Mouse (Mus musculus) kidney, postnatal 0 days (tissue): Measurements from ENCODE around the gene Ybx1. TPM values are rescaled to one million over a fixed set of nuclear protein-coding genes. Genes with fewer than 3 reads are reported as not detected.
A peak's percentile ranks its signal among the peaks of the same experiment; 100 is the strongest.

Source experiments
- ATAC-seq: fragments of 200-750 bp; cut with Nextera tagmentation; replicated peaks from 2 replicates; pipeline ENCODE4 v1.8.0; 2017; ENCODE audit warnings: low read depth, moderate number of reproducible peaks, moderate TSS enrichment, moderate library complexity; ENCODE audit not compliant: low FRiP score
- DNase-seq: peaks from one replicate; pipeline ENCODE4 v3.0.0-alpha.2; 2016; ENCODE audit warnings: low spot score
- H3K27ac ChIP-seq: fragments of 300-500 bp; sonication (generic); 2 replicates; pipeline ENCODE4 v1.5.1; 2014; ENCODE audit warnings: mild to moderate bottlenecking
- H3K27me3 ChIP-seq: fragments of 300-500 bp; sonication (generic); 2 replicates; pipeline ENCODE4 v1.6.1; 2014; ENCODE audit warnings: low read length, mixed read lengths; ENCODE audit not compliant: insufficient read depth
- H3K36me3 ChIP-seq: fragments of 300-500 bp; sonication (generic); 2 replicates; pipeline ENCODE4 v1.6.1; 2014; ENCODE audit warnings: low read length, mixed read lengths; ENCODE audit not compliant: insufficient read depth
- H3K4me1 ChIP-seq: fragments of 300-500 bp; sonication (generic); replicated peaks from 2 replicates; pipeline ENCODE4 v1.6.1; 2014; ENCODE audit warnings: antibody characterized with exemption, low read length, mixed read lengths; ENCODE audit not compliant: insufficient read depth
- H3K4me2 ChIP-seq: fragments of 300-500 bp; sonication (generic); 2 replicates; pipeline ENCODE4 v1.6.1; 2014; ENCODE audit warnings: mild to moderate bottlenecking, low read length, moderate library complexity, mixed read lengths
- H3K4me3 ChIP-seq: fragments of 300-500 bp; sonication (generic); replicated peaks from 2 replicates; pipeline ENCODE4 v1.5.1; 2014; ENCODE audit warnings: low read depth, low read length
- H3K9ac ChIP-seq: fragments of 300-500 bp; sonication (generic); 2 replicates; pipeline ENCODE4 v1.6.1; 2014; ENCODE audit warnings: low read depth, low read length
- H3K9me3 ChIP-seq: fragments of 300-500 bp; sonication (generic); replicated peaks from 2 replicates; pipeline ENCODE4 v1.6.1; 2016; ENCODE audit warnings: low read length, inconsistent platforms, mixed read lengths
- CTCF ChIP-seq: IDR thresholded peaks from 2 replicates; pipeline ENCODE4 v1.5.1; 2016; ENCODE audit warnings: antibody characterized with exemption, low read depth, mild to moderate bottlenecking, moderate library complexity
- WGBS: fragments of 180-500 bp; shearing (Covaris S2); extraction: QIAGEN DNeasy Blood & Tissue Kit; methylation state at CpG from one replicate; pipeline ENCODE4 v1.1.7; 2014; 5-methylcytosine and 5-hydroxymethylcytosine counted together
- polyA plus RNA-seq: library from polyadenylated mRNA; unstranded; fragments of >200 nt; fragmentation: Nextera tagmentation; extraction: Ambion mirVana; gene quantifications from 2 replicates; pipeline ENCODE4 v1.2.1, GENCODE M21; 2015

The Ybx1 gene
- polyA plus RNA-seq, 1 experiment from 2014 or later: 676 TPM

DNA sequence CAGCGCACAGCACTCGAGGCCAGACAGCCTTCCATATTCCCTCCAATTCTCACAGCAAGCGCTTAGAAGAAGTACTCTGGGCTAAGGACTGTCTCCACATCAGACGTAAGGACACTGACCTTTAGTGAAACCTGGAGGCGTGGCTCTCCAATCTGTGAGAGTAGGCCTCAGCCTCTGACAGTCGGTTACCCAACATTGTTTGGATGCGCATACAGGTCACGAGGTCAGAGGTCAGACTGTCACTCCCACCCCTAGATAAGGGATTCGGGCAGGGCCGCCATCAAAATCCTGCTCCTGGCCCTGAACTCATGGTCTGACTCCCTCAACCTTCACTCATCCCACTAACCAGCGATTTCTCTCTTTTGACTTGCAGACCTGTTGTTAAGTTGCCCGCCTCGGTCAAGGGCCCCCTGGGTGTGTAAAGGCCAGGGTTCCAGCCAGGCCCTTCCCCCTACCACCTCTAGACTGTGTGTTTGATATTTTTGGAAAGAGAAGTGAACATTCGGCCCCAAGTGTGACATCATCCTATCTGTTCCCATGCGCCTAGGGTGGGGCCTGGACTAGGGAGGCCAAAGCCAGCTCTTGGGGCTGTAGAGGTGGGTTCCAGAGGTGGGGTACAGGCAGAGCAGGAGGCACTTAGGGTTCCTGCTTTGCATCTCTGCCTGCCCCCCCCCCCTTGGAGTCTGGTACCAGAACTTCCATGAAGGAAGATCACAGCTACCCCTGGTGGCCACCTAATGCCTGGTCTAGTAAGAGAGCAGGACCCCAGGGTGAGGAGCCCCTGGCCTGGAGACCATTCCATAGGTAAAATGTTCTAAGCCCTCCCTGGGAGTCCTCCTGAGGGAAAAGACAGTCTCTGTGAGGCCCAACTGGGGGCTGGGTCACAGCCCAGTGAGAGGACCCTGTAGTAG lies 34.8 kb downstream of the Ybx1 start:
- Histone ChIP-seq H3K27ac (no peak overlapping the region), H3K4me1 (0 out of 2 replicates have a peak, but pooled peaks cover 5% of the 10 kb centered on the region), H3K27me3 (no peaks in the 10 kb centered on the region), H3K9ac (no peak overlapping the region), H3K4me3 (no peak overlapping the region), H3K36me3 (no peaks in the 10 kb centered on the region), H3K4me2 (no peak overlapping the region), H3K9me3 (no peaks in the 10 kb centered on the region)
- WGBS: 84% methylated on average over 15 of the region's 15 CpGs
- no peak for ATAC-seq
- no peak for DNase-seq
- peak; percentile 51 for TF ChIP-seq CTCF

DNA sequence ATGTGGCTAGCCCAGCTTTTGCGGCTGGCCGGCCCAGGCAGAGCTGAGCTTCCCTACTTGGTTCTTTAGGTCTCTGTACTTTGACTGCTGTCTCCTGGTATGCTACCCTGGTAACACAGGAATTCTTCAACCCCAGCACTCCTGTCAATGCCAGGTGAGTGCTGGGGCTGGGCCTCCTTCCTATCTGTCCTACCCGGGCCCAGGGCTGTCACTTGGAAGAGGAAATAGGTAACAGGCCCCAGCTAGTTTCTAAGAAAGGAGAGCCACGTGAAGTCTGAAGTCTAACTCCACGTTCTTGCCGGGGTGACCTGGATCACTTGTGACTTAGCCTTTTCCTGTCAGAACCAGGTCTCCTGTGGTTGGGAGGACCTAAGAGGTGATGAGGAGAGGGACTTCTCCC lies 37.3 kb downstream of the Ybx1 start:
- Histone ChIP-seq H3K4me1 (peaks cover 11% of the 10 kb centered on the region; the same call in 1 of the 2 replicates), H3K27me3 (no peaks in the 10 kb centered on the region), H3K9me3 (no peaks in the 10 kb centered on the region), H3K36me3 (no peaks in the 10 kb centered on the region), H3K4me3 (no peak overlapping the region), H3K9ac (peak overlapping the region; percentile 15; the same call in 1 of the 2 replicates), H3K4me2 (peak overlapping the region; percentile 41; the same call in 1 of the 2 replicates), H3K27ac (peak overlapping the region; percentile 70; the same call in 1 of the 2 replicates)
- ATAC-seq (peak; percentile 25; the same call in 1 of the 2 replicates), DNase-seq (no peak)
- no peak for TF ChIP-seq CTCF
- WGBS: 72% methylated on average over 6 of the region's 6 CpGs

GRCm38 (mm10) chr4:119255351-119255750 lies 39.1 kb downstream of the Ybx1 start, which contains the start of gene Cldn19:
Cldn19 (plus strand) TSS chr4:119255414.
- Histone ChIP-seq H3K4me2 (peak within 1 kb of the TSS; percentile 41), H3K36me3 (no peaks in the 10 kb centered on the region), H3K4me3 (0 out of 2 replicates have a peak within 1 kb of the TSS, but pooled peaks have one; percentile 14), H3K27ac (peak within 1 kb of the TSS; percentile 86), H3K9ac (peak within 1 kb of the TSS; percentile 23), H3K4me1 (peaks cover 11% of the 10 kb centered on the region; the same call in 1 of the 2 replicates), H3K9me3 (no peaks in the 10 kb centered on the region), H3K27me3 (no peaks in the 10 kb centered on the region)
- ATAC-seq (no peak), DNase-seq (no peak)
- WGBS: 66% methylated on average over 12 of the region's 12 CpGs
- TF ChIP-seq CTCF: no peak

DNA sequence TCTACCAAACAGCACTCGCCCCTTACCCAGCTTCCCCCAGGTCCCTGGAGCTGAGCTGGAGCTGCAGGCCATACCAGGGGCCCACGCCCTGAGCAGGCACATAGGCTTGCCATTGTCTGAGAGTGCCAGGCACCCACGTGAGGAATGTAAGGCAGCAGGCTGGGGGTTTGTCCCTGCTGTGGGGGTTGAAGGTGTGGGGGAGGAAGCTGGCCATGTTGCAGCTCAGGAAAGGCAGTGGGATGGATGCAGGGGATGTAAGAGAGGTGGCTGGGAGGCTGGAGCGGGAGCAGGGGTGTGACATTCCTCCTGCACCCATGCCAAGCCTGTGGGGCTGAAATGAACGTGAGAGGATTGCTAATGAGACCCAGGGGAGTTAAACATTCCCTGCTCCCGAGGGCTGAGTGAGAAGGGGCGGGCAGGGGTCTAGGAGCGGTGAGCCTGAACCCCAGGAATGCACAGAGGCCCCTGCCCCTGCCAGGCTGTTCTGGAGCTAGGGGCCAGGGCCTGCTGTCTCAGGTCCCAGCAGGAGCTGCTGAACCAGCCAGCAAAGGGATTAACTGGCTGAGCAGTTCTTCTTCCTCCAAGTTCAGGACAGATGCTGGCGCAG lies 40.3 kb downstream of the Ybx1 start:
- no peaks in the 10 kb centered on the region for H3K27me3 ChIP-seq
- H3K27ac ChIP-seq: peak overlapping the region; percentile 86
- H3K4me1 ChIP-seq: peaks cover 11% of the 10 kb centered on the region; the same call in 1 of the 2 replicates
- 0 out of 2 replicates have a peak overlapping the region, but pooled peaks have one; percentile 21 for H3K4me2 ChIP-seq
- ATAC-seq (peak; percentile 69; the same call in 1 of the 2 replicates), DNase-seq (peak; percentile 60)
- no peaks in the 10 kb centered on the region for H3K36me3 ChIP-seq
- no peaks in the 10 kb centered on the region for H3K9me3 ChIP-seq
- no peak for TF ChIP-seq CTCF
- no peak overlapping the region for H3K4me3 ChIP-seq
- WGBS: 37% methylated on average over 9 of the region's 9 CpGs
- H3K9ac ChIP-seq: no peak overlapping the region

DNA sequence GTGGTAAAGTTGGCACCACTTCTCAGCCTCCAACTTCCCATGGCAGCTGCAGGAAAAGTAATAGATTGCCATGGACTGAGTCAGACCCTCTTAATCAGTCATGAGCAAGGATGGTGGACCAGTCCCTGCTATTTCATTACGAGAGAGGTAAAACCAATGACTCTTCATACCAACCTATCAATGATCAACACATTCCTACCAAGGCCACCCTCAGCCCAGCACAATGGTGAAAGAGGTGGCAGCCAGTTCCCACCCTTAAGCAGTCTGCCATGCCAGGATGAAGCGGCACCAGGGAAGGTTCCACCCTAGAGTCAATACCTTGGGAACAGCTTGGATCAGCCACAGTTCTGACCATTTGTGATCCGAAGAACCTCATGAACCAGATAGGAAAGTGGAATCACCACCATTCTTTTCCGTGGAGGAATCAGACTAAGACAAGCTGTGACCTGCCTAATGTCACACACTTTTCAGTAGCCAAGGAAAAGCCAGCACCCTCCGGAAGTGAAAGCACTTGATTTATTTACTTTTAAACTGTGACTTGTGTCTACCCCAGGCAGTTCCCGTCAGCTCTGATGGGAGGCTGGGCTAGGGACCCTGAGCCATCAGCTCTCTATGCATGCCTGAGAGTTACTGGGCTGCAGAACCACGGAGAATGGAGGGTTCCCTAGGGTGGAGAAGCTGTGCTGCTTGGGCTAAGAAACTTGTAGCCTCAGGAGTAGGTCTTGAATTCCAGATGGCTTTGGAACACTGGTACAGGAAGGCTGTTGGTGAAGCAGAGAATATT lies 42.2 kb downstream of the Ybx1 start:
- H3K4me1 ChIP-seq: peaks cover 9% of the 10 kb centered on the region
- DNase-seq (no peak), ATAC-seq (peak; percentile 52)
- no peaks in the 10 kb centered on the region for H3K27me3 ChIP-seq
- no peak overlapping the region for H3K9ac ChIP-seq
- no peaks in the 10 kb centered on the region for H3K9me3 ChIP-seq
- no peak for TF ChIP-seq CTCF
- peak overlapping the region; percentile 86 for H3K27ac ChIP-seq
- no peaks in the 10 kb centered on the region; the same call in 1 of the 2 replicates for H3K36me3 ChIP-seq
- H3K4me2 ChIP-seq: no peak overlapping the region
- WGBS: 36% methylated on average over 7 of the region's 7 CpGs
- H3K4me3 ChIP-seq: no peak overlapping the region
